Mouse (Mus musculus): Measurements from ENCODE around the gene Klhl32.
"Not testable (repeated sequence)": the region's sequence is repeated elsewhere in the genome, so short reads cannot be mapped to it uniquely, and the experiment has no call there.

Gene Klhl32

DNA sequence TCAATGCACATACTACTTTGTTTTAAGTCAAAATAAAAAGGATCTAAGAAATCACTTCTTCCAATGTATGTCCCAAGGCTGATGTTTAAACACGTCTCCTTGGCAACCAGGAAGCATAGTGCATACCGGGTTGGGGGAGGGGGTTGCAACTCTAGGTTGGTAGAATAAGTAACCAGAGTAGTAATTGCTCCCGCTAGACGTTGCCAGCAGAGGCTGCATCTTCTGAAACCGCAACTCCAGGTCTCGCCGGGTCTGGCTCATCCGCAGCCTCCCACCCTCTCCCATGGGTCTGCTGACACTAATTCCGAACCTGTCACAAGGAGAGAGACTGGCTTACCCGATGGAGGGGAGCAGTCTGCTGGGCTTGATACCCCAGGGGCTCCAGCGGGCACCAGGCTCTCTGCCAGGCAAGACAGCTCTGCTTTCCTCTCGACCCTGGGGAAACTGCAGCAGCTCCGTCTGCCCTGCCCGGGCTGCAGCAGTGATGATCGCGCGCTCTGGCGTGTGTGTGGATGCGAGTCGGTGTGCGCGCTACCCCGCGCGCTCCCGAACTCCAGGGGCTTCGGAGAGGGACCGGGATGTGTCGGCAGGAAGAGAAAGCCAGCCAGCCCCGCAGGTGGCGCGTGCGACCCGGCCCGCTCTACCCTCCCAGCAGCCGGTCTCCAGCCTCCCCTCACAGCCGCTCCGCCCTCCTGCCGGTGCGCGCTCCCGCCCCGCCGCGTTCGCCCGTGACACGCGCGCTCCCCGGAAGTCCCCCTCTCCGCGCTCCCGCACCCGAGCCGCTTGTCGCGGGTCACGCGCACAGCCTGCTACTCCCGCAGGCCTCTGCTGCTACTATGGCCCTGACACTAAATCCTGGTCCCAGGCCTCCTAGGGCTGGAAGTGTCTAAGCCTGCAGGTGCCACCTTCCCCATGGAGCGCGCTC lies at the start of gene Klhl32:
Gene Klhl32, minus strand, starts transcription at position 724 of the 925 bp plus-strand sequence.
- peak; percentile 91 for DNase-seq

DNA sequence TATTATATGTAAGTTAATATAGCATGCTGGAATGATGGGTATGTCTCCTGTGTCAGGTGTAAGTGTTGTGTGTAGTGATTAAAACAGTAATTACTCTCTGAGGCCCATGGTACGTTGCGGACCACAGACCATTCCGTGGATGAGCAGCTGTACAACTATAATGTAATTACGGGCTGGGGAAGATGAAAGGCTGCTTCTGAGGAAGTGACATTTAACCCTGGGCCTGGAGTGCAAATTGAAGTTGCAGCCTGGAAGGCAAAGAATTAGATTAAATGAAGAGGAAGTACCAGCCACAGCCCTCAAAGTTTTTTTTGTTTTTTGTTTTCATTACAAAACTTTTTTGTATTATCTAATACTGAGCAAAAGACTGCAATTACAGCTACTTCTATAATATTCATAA lies 48.2 kb upstream of the Klhl32 start:
- DNase-seq, result peak; percentile 17

DNA sequence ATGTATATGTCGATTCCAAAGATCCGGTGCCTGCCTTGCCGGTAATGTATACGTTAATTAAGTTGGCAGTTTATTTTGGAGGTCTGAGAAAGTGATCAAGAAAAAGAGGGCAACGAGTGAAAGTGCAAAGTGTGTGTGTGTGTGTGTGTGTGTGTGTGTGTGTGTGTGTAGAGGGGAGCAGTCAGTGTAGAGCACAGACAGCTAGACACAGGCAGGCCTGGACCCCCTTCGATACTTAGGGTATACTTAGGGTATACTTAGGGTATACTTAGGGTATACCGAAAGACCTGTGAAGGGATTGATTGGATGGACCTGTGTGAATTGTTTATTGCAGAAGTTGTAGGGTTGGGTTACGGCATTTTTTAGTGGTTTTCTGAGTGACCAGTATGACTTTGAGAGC lies 47.7 kb upstream of the Klhl32 start:
- DNase-seq, result peak; percentile 6

DNA sequence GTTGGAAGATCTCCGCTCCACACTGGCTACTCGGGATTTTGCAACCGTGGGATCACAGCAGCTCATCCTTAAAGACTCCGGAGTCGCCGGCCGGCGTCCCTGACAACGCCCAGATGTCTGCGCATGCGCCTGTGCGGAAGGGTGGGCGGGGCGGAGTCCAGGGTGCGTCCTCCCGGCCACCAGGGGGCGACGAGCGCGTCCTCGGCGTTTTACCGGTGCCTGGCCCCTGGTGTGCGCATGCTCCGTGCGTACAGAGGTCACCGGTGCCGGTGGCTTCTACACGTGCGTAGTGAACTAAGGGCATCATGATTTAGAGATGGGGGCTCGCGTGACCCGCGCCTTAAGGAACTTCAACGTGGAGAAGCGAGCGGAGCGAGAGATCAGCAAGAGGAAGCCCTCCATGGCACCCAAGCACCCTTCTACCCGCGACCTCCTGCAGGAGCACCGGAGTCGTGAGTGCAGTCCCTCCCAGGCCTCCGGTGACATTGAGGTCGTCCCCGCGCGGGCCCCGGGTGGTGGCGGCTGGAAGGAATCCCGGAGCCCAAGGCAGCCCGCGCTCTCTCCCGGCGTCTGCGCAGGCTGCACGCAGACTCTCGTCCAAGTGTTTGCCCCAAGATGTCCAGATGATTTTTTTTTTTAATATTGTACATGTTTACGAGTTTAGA lies 47.1 kb upstream of the Klhl32 start, which contains the start of gene Ndufaf4:
Gene Ndufaf4, plus strand, starts transcription at position 233 of the 665 bp plus-strand sequence.
- DNase-seq, result peak; percentile 94

DNA sequence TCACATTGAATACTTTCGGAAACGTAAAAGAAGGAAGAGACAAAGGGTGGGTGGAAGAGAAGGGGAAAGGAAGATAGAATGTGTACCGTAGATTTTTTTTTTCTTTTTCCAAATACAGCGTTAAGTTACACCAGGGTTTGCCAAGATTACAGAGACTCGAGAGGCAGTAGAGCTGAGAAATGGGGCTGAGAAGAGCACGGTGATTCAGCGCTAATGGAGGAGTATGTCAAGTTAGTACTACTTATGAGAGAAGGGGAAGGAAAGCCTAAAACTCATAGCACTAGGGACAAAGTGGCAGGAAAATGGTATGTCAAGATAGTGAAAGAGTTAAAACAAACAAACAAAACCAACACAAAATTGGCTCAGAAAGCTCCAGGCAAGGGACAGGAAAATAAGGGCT lies 46.4 kb upstream of the Klhl32 start:
- DNase-seq, result peak; percentile 3

DNA sequence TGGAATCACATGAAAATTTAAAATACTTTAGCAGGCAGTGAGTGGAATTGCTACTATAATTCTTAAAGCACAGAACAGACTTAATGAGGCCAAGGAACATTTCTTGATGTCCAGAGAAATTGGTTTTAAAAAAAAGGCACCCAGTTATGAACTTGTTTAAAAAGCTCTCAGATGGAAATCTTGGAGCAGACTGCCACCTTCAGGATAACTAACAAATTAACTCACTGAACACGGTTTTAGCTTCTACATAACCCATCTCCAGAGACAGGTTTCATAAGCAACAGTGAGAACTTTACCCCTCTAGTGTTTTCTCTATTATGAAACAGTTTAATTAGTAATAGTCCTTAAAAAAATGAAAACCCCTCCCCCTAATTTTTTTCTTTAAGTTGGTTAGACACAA lies 45.9 kb upstream of the Klhl32 start:
- peak; percentile 71 for DNase-seq

DNA sequence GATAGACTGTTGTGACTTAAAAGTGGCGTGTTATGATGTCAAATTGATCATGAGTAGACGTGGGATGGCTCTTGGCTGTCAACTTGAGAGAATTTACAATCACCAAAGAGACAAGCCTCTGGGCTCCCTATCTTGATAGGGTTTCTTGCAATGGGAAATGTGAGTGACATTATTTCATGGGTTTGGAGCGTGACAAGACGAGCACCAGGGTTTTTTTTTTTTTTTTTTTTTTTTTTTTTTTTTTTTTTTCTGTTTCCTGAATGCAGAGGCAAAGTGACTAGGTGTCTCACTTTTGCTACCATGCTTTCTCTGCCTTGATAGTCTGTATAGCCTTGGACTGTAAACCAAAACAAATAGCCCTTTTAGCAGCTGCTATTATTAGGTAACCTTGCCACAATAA lies 43.7 kb upstream of the Klhl32 start:
- DNase-seq, result no peak

DNA sequence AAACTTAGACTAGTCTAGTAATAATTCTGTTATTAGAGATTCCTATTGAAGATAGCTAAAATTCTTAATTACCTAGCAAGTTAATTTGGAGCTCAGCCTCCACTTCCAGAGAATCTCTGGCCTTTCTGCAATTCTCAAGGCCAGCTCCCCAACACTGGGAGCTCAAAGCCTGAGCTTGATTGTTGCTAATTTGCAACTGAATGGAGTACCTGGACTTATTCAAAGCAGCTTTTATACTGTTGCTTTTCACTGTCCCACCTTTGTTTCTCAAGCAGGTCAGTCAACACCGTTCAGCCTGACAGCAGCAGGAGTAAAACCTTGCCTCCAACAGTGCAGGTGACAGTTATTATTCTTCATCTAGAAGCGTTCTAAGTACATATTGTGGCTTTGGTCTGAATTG lies 41.4 kb upstream of the Klhl32 start:
- DNase-seq, result not testable (repeated sequence)

DNA sequence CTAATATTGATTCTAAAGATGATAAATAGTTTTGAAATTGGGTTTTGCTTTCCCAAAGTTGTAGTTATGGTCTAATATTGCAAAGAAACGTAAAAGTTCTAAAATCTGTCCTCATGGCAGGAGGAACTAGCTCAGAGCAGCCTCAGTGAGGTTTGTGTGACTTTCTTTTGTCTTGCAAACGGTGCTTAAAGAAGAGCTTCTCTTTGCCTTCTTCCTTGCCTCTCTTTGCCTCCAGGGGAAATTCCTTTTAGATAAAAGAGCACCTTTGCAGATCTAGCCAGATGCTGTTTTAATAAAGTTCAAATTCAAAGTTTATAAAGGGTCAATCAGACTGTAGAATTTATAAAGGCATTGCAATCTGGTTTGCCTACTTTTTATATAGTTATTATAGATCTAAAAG lies 38.5 kb upstream of the Klhl32 start:
- not testable (repeated sequence) for DNase-seq

DNA sequence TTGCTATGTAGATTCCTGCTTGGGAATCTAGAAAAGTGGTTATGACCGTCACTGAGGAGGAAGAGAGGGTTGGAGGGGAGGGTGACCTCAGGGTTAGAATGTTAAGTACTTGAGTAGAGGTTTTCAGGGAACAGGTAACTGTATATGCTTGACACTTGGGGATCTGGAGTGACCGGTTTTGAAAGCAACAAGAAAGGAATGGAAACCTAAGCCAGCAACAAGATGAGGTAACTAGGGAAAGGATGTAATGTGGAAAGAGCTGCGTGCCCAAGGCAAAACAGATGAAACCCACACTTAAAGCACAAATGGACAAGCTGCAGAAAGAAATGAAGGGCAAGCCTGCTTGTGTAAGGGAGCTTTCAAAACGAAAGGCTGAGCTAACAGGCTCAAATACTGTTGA lies 18.3 kb upstream of the Klhl32 start:
- DNase-seq, result no peak

DNA sequence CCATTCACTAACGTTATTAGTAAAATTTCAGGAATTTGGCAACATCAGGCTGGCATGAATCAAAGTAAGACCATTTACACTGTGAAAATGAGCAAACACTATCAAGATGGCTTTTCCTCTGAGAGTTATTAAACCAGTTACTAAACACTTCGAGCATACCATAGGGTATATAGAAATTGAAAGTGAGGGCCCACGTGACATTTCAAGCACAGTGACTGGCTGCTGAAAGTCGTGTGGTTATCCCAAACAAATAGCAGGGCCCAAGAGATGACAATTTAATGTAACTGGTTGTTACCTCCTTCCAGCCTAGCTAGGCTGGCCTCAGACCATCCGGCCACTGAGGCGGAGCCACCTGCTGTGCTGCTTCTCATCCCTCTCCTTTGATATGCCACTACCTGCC lies 14.8 kb upstream of the Klhl32 start:
- no peak for DNase-seq

DNA sequence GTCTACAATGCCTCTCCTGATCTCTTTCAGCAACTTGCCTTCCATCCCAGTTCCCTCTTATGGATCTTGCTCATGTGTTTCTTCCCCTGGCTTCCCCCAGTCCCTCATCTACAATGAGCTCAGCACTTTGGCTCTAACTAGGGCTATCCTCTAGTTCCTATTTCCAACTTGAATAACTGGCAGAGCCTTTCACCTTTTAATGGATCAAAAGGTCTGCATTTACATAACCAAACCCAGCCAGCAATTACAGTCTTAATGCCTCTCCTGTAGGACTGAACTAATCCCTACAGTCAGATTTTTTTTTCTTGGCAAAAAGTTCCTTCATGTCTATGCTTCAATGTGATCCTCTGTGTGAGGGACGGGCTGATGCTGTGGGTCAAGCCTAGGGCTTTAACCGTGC lies 3.5 kb downstream of the Klhl32 start:
- no peak for DNase-seq

DNA sequence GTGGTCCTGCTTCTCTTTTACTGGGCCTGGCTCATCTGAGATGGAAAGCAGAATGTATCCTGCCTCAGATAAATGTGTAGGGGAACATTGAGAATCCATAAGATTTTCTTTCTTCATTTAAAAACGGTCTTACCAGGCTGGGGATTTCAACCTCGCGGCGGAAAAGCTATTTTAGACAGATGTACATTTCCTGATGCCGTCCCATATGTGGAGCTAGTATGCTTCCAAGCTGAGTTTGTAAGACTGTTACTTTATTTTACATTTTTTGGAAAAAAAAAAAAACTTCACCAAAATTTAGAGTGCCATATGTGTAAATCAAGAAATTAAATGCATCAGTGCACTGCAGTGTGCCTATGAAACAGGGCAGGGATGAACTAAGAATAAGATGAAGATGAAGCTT lies 5.4 kb downstream of the Klhl32 start:
- no peak for DNase-seq

DNA sequence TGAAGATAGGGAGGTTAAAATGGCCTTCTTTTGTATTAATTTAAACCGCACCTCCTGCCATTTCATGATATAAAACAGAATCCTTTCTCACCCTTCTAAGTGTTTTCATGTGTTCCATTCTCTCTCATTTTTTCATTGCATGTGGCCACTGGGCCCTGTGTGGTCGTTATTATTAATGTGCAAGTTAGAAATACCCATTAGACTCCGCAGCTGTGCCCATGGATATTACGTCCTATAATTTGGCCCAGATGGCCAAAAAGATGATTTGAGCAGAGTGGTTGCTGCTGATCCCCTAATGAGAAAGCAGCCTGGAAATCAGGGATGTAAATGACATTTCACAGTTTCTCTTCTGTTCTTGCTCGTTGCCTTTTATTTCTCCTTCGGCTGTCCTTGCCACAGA lies 12.4 kb downstream of the Klhl32 start:
- DNase-seq, result peak; percentile 30

DNA sequence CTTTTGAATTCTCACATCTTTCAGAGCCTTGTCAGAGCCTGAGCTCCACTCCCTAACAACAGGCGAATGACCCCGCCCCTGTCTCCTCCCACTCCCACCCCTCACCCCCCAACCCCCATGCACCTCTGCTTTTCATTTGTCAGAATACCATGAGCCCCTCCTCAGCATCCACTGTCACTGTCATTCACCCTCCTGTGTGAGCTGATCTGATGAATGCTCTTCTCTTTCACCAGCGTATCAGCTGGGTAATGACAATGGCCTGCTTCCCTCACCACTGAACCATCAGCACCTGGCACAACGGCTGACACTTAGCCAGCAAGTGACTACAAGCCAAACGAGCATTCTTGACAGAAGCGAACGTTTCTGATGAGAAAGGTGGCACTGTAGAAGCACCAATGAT lies 15.4 kb downstream of the Klhl32 start:
- DNase-seq, result no peak

DNA sequence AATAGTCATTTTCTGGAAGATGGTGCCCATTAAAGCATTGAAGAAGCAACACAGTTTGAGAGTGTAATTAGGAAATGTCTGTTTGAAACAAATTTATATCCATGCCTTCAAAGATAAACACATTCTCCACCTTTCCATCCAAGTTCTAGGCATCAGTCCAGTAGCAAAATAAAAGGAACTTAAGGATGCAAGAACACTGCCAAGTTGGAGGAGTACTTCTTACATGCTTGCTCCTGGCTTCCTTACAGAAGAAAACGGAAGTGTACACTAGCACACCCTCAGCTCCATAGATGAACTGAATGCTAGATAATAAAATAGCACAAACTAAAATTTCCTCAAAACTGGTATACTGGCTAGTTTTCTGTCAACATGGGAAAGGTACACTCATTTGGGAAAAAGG lies 42.6 kb downstream of the Klhl32 start:
- DNase-seq, result no peak

DNA sequence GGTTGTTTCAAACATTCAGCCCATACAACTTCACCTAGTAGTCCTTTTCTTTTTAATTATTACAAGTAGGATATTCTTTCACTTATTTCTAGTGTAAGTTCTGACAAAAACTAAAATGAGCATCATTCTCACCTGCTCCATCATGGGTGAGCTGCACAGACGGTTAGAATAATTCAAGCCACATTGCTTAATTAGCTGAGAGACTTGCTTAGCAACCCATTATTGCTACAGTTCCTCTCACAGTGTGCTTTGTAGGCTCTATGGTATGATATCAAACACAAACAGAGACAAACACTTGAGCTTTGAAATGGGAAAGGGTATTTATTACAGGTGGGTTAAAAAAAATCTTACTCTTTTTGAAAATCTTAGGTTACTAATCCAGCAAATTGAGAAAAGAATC lies 49.0 kb downstream of the Klhl32 start:
- no peak for DNase-seq

DNA sequence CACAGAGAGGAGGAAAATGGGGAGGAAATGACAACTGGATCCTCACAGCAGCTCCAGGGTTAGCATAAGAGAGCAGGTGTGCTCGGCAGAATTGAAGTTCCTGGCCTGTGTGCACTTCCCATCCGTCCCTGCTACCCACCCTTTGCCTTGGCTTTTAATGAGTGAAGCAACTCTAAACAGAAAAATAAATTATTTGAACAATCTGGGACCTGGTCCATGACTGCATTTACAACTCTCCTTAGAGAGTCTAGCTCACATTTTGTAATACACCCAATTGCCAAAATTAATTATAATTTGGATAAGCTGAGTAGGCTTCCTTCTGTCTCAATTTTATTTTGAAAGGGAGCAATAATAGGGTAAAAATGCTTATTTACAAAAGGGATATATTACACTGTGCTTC lies 49.6 kb downstream of the Klhl32 start:
- no peak for DNase-seq

DNA sequence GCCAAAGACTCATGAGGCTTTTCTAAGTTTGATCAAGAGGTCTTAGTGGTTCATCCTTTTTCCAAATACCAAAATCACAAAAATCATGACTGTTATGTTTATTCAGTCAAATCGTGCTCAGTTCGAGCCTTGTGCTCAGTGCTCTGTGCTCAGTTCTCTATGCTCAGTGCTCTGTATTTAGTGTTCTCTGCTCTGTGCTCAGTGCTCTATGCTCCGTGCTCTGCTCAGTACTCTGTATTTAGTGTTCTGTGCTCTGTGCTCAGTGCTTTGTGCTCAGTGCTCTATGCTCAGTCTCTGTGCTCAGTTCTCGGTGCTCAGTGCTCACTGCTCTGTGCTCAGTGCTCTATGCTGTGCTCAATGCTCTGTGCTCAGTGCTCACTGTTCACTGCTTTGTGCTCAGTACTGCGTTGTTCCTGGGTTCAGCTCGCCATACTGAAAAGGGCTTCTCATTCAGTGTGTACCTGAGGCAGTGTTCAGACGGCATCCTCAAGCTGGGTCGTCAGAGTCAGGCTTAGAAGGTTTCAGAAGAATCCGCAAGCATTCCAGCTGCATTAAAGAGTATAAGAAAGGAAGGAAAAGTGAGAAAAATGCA lies 50.5 kb downstream of the Klhl32 start:
- no peak for DNase-seq

DNA sequence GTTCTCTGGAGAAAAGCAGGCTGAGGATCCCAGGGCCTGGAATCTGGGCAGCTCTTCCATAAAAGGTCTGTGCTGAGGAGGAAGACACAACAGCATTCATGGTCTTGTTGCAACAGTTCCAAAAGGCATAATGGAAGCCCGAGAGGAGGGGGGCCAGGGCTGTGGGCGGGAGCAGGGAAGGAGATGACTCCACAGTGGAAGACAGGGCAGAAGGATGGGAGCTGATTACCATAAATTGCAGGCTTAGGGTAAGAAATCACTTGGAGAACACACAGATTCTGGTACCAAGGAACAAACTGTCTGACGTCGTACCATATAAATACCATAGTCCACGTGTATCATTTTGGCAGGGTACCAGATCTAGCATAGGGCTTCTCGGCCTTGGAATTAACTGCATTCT lies 51.9 kb downstream of the Klhl32 start:
- DNase-seq, result no peak

DNA sequence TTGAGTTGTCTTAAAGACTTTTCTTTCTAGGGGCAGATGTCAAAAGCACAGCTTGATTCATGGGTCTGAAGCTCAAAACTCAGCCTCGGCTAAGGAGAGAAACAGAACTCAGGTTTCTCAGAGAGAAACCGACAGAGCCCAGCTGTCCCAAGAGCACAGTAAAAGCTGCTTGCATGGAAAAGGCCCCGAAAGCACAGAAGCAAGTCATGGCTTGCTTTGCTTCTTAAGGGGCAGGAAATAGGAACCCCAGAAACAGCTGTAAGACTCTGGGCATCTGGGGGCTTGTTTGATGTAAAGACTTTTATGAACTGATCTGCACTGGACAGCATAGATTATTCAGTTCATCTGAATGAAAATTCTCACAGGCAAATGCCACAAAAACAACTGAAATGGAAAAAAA lies 53.1 kb downstream of the Klhl32 start:
- no peak for DNase-seq

DNA sequence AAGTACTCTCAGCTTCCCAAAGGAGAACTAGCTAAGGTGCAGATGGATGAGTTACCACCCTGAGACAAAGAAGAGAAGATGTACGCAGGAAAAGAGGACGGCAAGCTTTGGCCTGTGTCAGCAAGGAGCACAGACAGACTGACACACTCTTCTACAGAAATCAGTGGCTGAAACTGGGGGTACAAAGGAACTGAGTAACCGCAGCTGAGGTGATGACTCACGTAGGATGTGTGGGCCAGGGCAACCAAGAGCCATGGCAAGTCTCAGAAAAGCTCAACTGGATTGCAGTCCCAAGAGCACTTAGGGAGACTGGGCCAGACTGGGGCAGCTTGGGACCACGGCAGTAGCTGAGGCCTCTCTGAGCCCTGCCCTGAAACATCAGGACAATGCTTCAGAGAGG lies 53.6 kb downstream of the Klhl32 start:
- no peak for DNase-seq

DNA sequence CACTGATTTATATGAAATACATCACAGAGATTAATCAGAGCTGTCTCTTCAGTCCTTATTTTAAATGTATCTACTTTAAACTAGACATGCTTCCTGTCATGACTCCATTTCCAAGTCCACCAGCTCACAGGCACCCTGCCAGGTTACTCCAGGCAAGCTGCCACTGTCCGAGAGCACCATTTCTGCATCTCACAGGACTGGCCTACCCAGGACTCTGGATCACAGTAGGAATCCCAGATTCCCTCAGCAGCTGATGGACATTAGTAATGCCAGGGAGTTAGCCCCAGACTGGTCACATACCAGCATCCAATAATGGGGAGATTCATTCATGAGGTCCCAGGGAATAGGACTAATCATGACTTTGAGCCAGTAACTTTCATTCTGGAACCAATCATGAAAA lies 54.7 kb downstream of the Klhl32 start:
- DNase-seq, result no peak

DNA sequence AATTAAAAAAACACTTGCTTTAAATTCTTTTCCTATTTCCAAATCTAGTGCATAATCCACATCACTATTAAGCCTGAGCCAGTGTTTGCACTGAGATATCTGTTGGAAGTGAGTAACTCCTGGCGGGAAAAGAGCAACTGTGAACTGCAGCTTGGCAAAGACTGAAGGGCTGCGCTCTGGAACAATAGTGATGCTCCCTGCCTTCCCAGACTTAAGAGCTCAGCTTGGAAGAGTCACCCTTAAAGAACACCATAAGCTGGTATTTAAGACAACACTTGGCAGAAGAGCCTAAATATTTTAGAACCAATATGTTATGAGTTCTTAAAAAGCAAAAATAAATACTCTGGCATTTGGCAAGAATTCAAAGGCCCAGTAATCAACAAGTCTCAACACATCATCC lies 55.7 kb downstream of the Klhl32 start:
- DNase-seq, result no peak

All from embryo, embryonic 11 days (tissue).